Mouse (Mus musculus): ENCODE data around the gene Supt7l. TPM values are rescaled to one million over a fixed set of nuclear protein-coding genes. Genes with fewer than 3 reads are reported as not detected.
"Not testable (repeated sequence)": the region's sequence is repeated elsewhere in the genome, so short reads cannot be mapped to it uniquely, and the experiment has no call there.

Gene Supt7l
- polyA plus RNA-seq (2014; fragmentation: Nextera tagmentation; extraction: Ambion mirVana) = 26.5 and 27.0 TPM in 2 replicates

GRCm38 (mm10) chr5:31527707-31528106, at the start of gene Supt7l:
TSS of gene Supt7l (minus strand) at chr5:31527807.
- H3K4me1 ChIP-seq (ENCODE audit: control insufficient read depth, insufficient read depth, low read length); H3K9me3 ChIP-seq (ENCODE audit: control insufficient read depth, low read length); H3K27ac ChIP-seq (replicated peaks; ENCODE audit: low read depth, low read length); H3K36me3 ChIP-seq (ENCODE audit: control insufficient read depth, insufficient read depth, low read length); DNase-seq (ENCODE audit: low spot score); H3K27me3 ChIP-seq (ENCODE audit: control insufficient read depth, insufficient read depth, low read length); ATAC-seq (ENCODE audit: insufficient number of reproducible peaks, low FRiP score, low TSS enrichment, low read depth): not testable (repeated sequence)
- Histone ChIP-seq H3K4me3 (ENCODE audit: low read depth, low read length) (peak within 1 kb of the TSS; percentile 98), H3K9ac (ENCODE audit: low read length) (peak within 1 kb of the TSS; percentile 90), H3K4me2 (ENCODE audit: low read depth, severe bottlenecking) (peak within 1 kb of the TSS; percentile 97)
- WGBS = 80% methylated on average over 11 of the region's 11 CpGs

GRCm38 (mm10) chr5:31576539-31576975, 49.0 kb upstream of the Supt7l start:
- DNase-seq (ENCODE audit: low spot score) (no peak), ATAC-seq (ENCODE audit: insufficient number of reproducible peaks, low FRiP score, low TSS enrichment, low read depth) (no peak)
- Histone ChIP-seq H3K4me2 (ENCODE audit: low read depth, severe bottlenecking) (no peak overlapping the region), H3K27ac (replicated peaks; ENCODE audit: low read depth, low read length) (no peak overlapping the region), H3K4me3 (ENCODE audit: low read depth, low read length) (no peak overlapping the region), H3K9ac (ENCODE audit: low read length) (no peak overlapping the region), H3K36me3 (ENCODE audit: control insufficient read depth, insufficient read depth, low read length) (no peaks in the 10 kb centered on the region), H3K27me3 (ENCODE audit: control insufficient read depth, insufficient read depth, low read length) (no peaks in the 10 kb centered on the region), H3K4me1 (ENCODE audit: control insufficient read depth, insufficient read depth, low read length) (no peaks in the 10 kb centered on the region), H3K9me3 (ENCODE audit: control insufficient read depth, low read length) (no peaks in the 10 kb centered on the region)
- 87% methylated on average over 7 of the region's 7 CpGs for WGBS

DNA sequence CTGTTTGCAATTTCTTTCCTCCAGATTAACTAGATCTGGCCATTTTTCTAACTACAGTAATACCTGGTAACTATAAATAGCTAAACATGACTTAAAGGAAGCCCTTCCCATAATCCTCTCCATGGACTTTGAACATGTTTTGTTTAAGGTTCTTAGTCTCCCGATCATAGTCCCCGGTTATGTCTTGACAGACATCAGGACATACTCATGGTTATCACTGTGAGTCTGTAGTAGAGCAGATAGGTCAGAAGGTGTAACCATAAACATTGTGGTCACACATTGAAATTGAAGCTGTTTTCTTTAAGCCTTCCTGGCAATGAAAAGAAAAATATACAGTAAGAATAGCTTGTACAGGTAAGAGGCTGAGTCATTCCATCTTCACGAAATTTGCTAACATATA, 46.1 kb upstream of the Supt7l start:
- ATAC-seq (ENCODE audit: insufficient number of reproducible peaks, low FRiP score, low TSS enrichment, low read depth) = no peak
- no peaks in the 10 kb centered on the region for H3K36me3 ChIP-seq (ENCODE audit: control insufficient read depth, insufficient read depth, low read length)
- no peak overlapping the region for H3K9ac ChIP-seq (ENCODE audit: low read length)
- no peak overlapping the region for H3K4me3 ChIP-seq (ENCODE audit: low read depth, low read length)
- H3K9me3 ChIP-seq (ENCODE audit: control insufficient read depth, low read length) = no peaks in the 10 kb centered on the region
- no peak overlapping the region for H3K4me2 ChIP-seq (ENCODE audit: low read depth, severe bottlenecking)
- peaks cover 8% of the 10 kb centered on the region for H3K4me1 ChIP-seq (ENCODE audit: control insufficient read depth, insufficient read depth, low read length)
- no peaks in the 10 kb centered on the region for H3K27me3 ChIP-seq (ENCODE audit: control insufficient read depth, insufficient read depth, low read length)
- WGBS = 97% methylated on average over 3 of the region's 3 CpGs
- no peak for DNase-seq (ENCODE audit: low spot score)
- no peak overlapping the region for H3K27ac ChIP-seq (replicated peaks; ENCODE audit: low read depth, low read length)

DNA sequence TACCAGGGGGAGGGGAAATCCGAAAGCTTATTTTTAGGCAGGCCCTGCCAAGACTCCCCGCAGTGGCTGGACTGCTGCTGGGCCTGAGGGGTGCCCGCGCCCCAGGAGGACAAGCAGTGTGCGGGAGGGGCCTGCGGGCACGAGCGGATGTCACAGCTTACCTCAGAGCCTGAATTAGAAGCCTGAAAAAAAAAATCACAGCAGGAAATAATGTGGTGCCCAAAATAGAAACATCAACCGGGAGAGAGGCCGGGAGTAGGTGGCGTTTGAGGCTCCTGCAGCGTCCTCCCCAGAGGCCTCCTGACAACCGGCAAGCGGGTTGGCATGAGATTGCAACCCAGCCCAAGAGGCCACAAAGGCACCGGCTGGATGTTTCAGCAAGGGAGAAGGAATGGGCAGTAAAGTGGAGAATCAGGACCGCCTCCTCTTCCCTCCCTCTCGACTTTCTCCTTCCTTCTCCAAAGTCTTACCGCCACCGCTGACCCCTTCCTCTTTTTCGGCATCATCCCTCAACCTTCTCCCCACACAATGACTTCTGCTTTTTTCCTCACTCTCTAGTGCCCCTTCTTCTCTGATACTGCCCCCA, 43.5 kb upstream of the Supt7l start:
- Histone ChIP-seq H3K4me2 (ENCODE audit: low read depth, severe bottlenecking) (peak overlapping the region; percentile 20; the same call in 1 of the 2 replicates), H3K27me3 (ENCODE audit: control insufficient read depth, insufficient read depth, low read length) (no peaks in the 10 kb centered on the region), H3K9me3 (ENCODE audit: control insufficient read depth, low read length) (no peaks in the 10 kb centered on the region), H3K27ac (replicated peaks; ENCODE audit: low read depth, low read length) (no peak overlapping the region), H3K4me3 (ENCODE audit: low read depth, low read length) (no peak overlapping the region), H3K36me3 (ENCODE audit: control insufficient read depth, insufficient read depth, low read length) (no peaks in the 10 kb centered on the region), H3K9ac (ENCODE audit: low read length) (no peak overlapping the region), H3K4me1 (ENCODE audit: control insufficient read depth, insufficient read depth, low read length) (peaks cover 8% of the 10 kb centered on the region)
- DNase-seq (ENCODE audit: low spot score) (peak; percentile 21), ATAC-seq (ENCODE audit: insufficient number of reproducible peaks, low FRiP score, low TSS enrichment, low read depth) (no peak)
- 13% methylated on average over 20 of the region's 20 CpGs for WGBS

DNA sequence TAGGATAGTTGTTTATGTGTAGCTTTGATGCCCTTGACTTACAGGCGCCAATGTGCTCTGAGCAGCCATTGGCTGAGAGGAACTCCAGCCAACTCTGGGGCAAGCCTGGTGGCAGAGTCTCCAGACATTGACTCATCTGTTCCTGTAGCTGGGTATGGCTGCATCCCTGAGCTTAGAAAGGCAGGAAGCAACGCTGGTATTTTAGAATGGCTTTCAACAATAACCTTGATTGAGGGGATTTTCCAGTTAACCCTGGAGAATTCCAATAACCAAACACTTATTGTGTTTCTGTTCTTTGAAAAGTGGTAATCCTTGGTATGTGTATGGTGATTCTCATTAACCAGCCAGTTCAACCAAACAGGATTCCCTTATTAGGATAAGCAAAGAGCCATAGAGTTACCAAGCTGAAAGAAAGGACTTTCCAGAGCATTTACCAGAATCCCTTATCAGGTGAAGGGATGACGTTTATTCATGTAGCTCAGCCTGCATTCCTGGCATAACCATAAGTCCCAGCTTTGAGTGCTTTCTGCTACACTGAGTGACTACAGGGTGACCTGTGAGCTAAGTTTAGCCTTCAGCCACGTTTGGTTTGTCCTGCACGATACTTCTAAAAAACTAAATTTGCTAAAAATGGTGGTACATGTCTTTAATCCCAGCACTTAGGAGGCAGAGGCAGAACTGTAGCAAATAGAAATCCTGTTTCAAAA, 40.5 kb upstream of the Supt7l start:
- ATAC-seq (ENCODE audit: insufficient number of reproducible peaks, low FRiP score, low TSS enrichment, low read depth) (no peak), DNase-seq (ENCODE audit: low spot score) (no peak)
- Histone ChIP-seq H3K27me3 (ENCODE audit: control insufficient read depth, insufficient read depth, low read length) (no peaks in the 10 kb centered on the region), H3K27ac (replicated peaks; ENCODE audit: low read depth, low read length) (no peak overlapping the region), H3K4me3 (ENCODE audit: low read depth, low read length) (no peak overlapping the region), H3K9me3 (ENCODE audit: control insufficient read depth, low read length) (no peaks in the 10 kb centered on the region), H3K4me1 (ENCODE audit: control insufficient read depth, insufficient read depth, low read length) (peaks cover 8% of the 10 kb centered on the region), H3K36me3 (ENCODE audit: control insufficient read depth, insufficient read depth, low read length) (no peaks in the 10 kb centered on the region), H3K4me2 (ENCODE audit: low read depth, severe bottlenecking) (no peak overlapping the region), H3K9ac (ENCODE audit: low read length) (no peak overlapping the region)
- WGBS = 81% methylated on average over 5 of the region's 5 CpGs

DNA sequence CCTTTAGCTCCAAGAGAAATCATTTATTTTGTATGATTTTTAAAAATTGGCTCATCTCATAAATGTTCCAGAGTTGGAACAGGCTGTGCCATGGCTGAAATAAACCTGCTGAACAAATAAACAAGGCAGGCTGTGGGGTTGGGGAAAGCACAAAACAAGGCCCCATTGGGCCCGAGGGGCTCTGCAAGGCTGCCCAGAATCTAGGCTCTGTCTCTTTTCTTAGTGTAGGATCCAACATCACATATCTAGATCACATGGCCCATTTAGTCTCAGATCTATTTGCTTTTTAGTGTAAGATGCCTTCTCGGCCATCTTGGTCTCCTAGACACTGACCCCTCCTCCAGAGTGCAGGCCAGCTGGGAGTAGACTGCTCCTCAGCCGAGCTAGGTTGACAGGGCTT, 38.9 kb upstream of the Supt7l start:
- Histone ChIP-seq H3K4me1 (ENCODE audit: control insufficient read depth, insufficient read depth, low read length) (peaks cover 8% of the 10 kb centered on the region), H3K36me3 (ENCODE audit: control insufficient read depth, insufficient read depth, low read length) (no peaks in the 10 kb centered on the region), H3K4me3 (ENCODE audit: low read depth, low read length) (no peak overlapping the region), H3K27ac (replicated peaks; ENCODE audit: low read depth, low read length) (no peak overlapping the region), H3K9me3 (ENCODE audit: control insufficient read depth, low read length) (no peaks in the 10 kb centered on the region), H3K4me2 (ENCODE audit: low read depth, severe bottlenecking) (no peak overlapping the region), H3K9ac (ENCODE audit: low read length) (no peak overlapping the region), H3K27me3 (ENCODE audit: control insufficient read depth, insufficient read depth, low read length) (no peaks in the 10 kb centered on the region)
- WGBS = 66% methylated on average over 3 of the region's 3 CpGs
- ATAC-seq (ENCODE audit: insufficient number of reproducible peaks, low FRiP score, low TSS enrichment, low read depth) (no peak), DNase-seq (ENCODE audit: low spot score) (no peak)

- Histone ChIP-seq H3K4me1 (ENCODE audit: control insufficient read depth, insufficient read depth, low read length) (peaks cover 5% of the 10 kb centered on the region), H3K9ac (ENCODE audit: low read length) (no peak overlapping the region), H3K27me3 (ENCODE audit: control insufficient read depth, insufficient read depth, low read length) (no peaks in the 10 kb centered on the region), H3K9me3 (ENCODE audit: control insufficient read depth, low read length) (no peaks in the 10 kb centered on the region), H3K4me2 (ENCODE audit: low read depth, severe bottlenecking) (no peak overlapping the region), H3K27ac (replicated peaks; ENCODE audit: low read depth, low read length) (no peak overlapping the region), H3K36me3 (ENCODE audit: control insufficient read depth, insufficient read depth, low read length) (no peaks in the 10 kb centered on the region), H3K4me3 (ENCODE audit: low read depth, low read length) (no peak overlapping the region)
- ATAC-seq (ENCODE audit: insufficient number of reproducible peaks, low FRiP score, low TSS enrichment, low read depth) = no peak
- no peak for DNase-seq (ENCODE audit: low spot score)
- 91% methylated on average over 7 of the region's 7 CpGs for WGBS
These were observed 38.4 kb upstream of the Supt7l start for GRCm38 (mm10) chr5:31566026-31566425.

- ATAC-seq (ENCODE audit: insufficient number of reproducible peaks, low FRiP score, low TSS enrichment, low read depth) (no peak), DNase-seq (ENCODE audit: low spot score) (no peak)
- H3K9ac ChIP-seq (ENCODE audit: low read length) = no peak overlapping the region
- 87% methylated on average over 4 of the region's 4 CpGs for WGBS
- H3K9me3 ChIP-seq (ENCODE audit: control insufficient read depth, low read length) = no peaks in the 10 kb centered on the region
- H3K36me3 ChIP-seq (ENCODE audit: control insufficient read depth, insufficient read depth, low read length) = peaks cover 3% of the 10 kb centered on the region; the same call in 1 of the 2 replicates
- no peak overlapping the region for H3K4me3 ChIP-seq (ENCODE audit: low read depth, low read length)
- no peak overlapping the region for H3K4me2 ChIP-seq (ENCODE audit: low read depth, severe bottlenecking)
- H3K27ac ChIP-seq (replicated peaks; ENCODE audit: low read depth, low read length) = no peak overlapping the region
- H3K27me3 ChIP-seq (ENCODE audit: control insufficient read depth, insufficient read depth, low read length) = no peaks in the 10 kb centered on the region
- H3K4me1 ChIP-seq (ENCODE audit: control insufficient read depth, insufficient read depth, low read length) = no peaks in the 10 kb centered on the region
These were observed 37.4 kb upstream of the Supt7l start for GRCm38 (mm10) chr5:31564976-31565375.

All from limb, embryonic 11.5 days (tissue).